ENCODE assay signal across 7 mouse cellular contexts in genomic region chr11:115765103-115765606, GRCm38 (mm10). TPM values are rescaled to one million over a fixed set of nuclear protein-coding genes. Genes with fewer than 3 reads are reported as not detected.
A peak's percentile ranks its signal among the peaks of the same experiment; 100 is the strongest.
DNase-seq lines count a peak whose midpoint lies in the region; ATAC-seq and TF ChIP-seq lines count a peak whose summit lies in the region.

TSS of gene Tmem94 (plus strand) at chr11:115765433.

- H3K36me3 ChIP-seq in embryonic facial prominence, embryonic 10.5 days (replicated peaks), result peaks cover 9% of the 10 kb centered on the region
- no peaks in the 10 kb centered on the region for H3K36me3 ChIP-seq in intestine, postnatal 0 days (ENCODE audit: control insufficient read depth, insufficient read depth)
- no peaks in the 10 kb centered on the region for H3K36me3 ChIP-seq in midbrain, embryonic 12.5 days
- H3K36me3 ChIP-seq in small intestine, adult 2 months (ENCODE audit: control insufficient read depth, insufficient read depth, low read length), result no peaks in the 10 kb centered on the region

- TF ChIP-seq POLR2A in small intestine, adult 2 months (IDR thresholded peaks at IDR 0.05; ENCODE audit: low read depth, low read length), result peak; percentile 81; the same call in 1 of the 2 replicates

- H3K4me1 ChIP-seq in embryonic facial prominence, embryonic 10.5 days, result peaks cover 28% of the 10 kb centered on the region
- no peaks in the 10 kb centered on the region for H3K4me1 ChIP-seq in intestine, postnatal 0 days (replicated peaks; ENCODE audit: control insufficient read depth, insufficient read depth, low read length)
- H3K4me1 ChIP-seq in midbrain, embryonic 12.5 days, result peaks cover 22% of the 10 kb centered on the region
- H3K4me1 ChIP-seq in small intestine, adult 2 months (ENCODE audit: control insufficient read depth, insufficient read depth, insufficient read length, low read length), result no peaks in the 10 kb centered on the region; the same call in 1 of the 2 replicates

- no peaks in the 10 kb centered on the region for H3K27me3 ChIP-seq in embryonic facial prominence, embryonic 10.5 days (replicated peaks; ENCODE audit: low read depth, poor library complexity, severe bottlenecking)
- H3K27me3 ChIP-seq in intestine, postnatal 0 days (replicated peaks; ENCODE audit: control insufficient read depth, insufficient read depth, low read length), result no peaks in the 10 kb centered on the region
- no peaks in the 10 kb centered on the region for H3K27me3 ChIP-seq in midbrain, embryonic 12.5 days
- H3K27me3 ChIP-seq in small intestine, adult 2 months (ENCODE audit: control insufficient read depth, insufficient read depth, low read length), result no peaks in the 10 kb centered on the region

- peak; percentile 62 for TF ChIP-seq CTCF in intestine, postnatal 0 days (IDR thresholded peaks at IDR 0.05; ENCODE audit: low read depth)
- TF ChIP-seq CTCF in small intestine, adult 2 months (IDR thresholded peaks at IDR 0.05; ENCODE audit: extremely low read depth, insufficient read length, insufficient replicate concordance, low read depth, low read length), result peak; percentile 32; the same call in 1 of the 2 replicates

- H3K9ac ChIP-seq in intestine, postnatal 0 days (ENCODE audit: low read depth, low read length), result peak within 1 kb of the TSS; percentile 85
- peak within 1 kb of the TSS; percentile 85 for H3K9ac ChIP-seq in midbrain, embryonic 12.5 days (replicated peaks)

- H3K4me2 ChIP-seq in intestine, postnatal 0 days (replicated peaks; ENCODE audit: low read depth), result peak within 1 kb of the TSS; percentile 86
- peak within 1 kb of the TSS; percentile 66 for H3K4me2 ChIP-seq in midbrain, embryonic 12.5 days (replicated peaks)

- ATAC-seq in intestine, postnatal 0 days, result peak; percentile 95
- peak; percentile 97 for ATAC-seq in midbrain, embryonic 12.5 days (ENCODE audit: low FRiP score, low read depth)

- no peaks in the 10 kb centered on the region for H3K9me3 ChIP-seq in embryonic facial prominence, embryonic 10.5 days
- no peaks in the 10 kb centered on the region for H3K9me3 ChIP-seq in intestine, postnatal 0 days (ENCODE audit: control insufficient read depth)
- no peaks in the 10 kb centered on the region for H3K9me3 ChIP-seq in midbrain, embryonic 12.5 days

- WGBS in embryonic facial prominence, embryonic 10.5 days, result under 1% methylated on average over 32 of the region's 32 CpGs
- under 1% methylated on average over 32 of the region's 32 CpGs for WGBS in intestine, postnatal 0 days
- under 1% methylated on average over 30 of the region's 32 CpGs for WGBS in midbrain, embryonic 12.5 days
- WGBS in small intestine, adult 2 months, result 1% methylated on average over 32 of the region's 32 CpGs

- peak; percentile 97 for DNase-seq in adrenal gland, postnatal 10 days
- peak; percentile 97 for DNase-seq in embryonic facial prominence, embryonic 10.5 days (ENCODE audit: low spot score)
- DNase-seq in gonadal fat pad, adult 2 months (ENCODE audit: low read depth), result peak; percentile 82
- DNase-seq in left cerebral cortex, postnatal 4 days, result peak; percentile 97

- peak within 1 kb of the TSS; percentile 99 for H3K27ac ChIP-seq in embryonic facial prominence, embryonic 10.5 days (replicated peaks)
- H3K27ac ChIP-seq in intestine, postnatal 0 days (ENCODE audit: low read depth, low read length), result peak within 1 kb of the TSS; percentile 71
- H3K27ac ChIP-seq in midbrain, embryonic 12.5 days (replicated peaks), result peak within 1 kb of the TSS; percentile 79
- peak within 1 kb of the TSS; percentile 75 for H3K27ac ChIP-seq in small intestine, adult 2 months (ENCODE audit: insufficient read depth, low read depth, low read length)

- intact Hi-C loops in left cerebral cortex, postnatal 4 days (cut with DNase I), result loop anchor here (5.0 kb wide), 1 partner anchor 47 kb away; the partner anchor contains the start of genes Caskin2 and Tsen54

- peak within 1 kb of the TSS; percentile 88 for H3K4me3 ChIP-seq in embryonic facial prominence, embryonic 10.5 days
- H3K4me3 ChIP-seq in intestine, postnatal 0 days (ENCODE audit: low read depth, low read length), result peak within 1 kb of the TSS; percentile 81
- H3K4me3 ChIP-seq in midbrain, embryonic 12.5 days, result peak within 1 kb of the TSS; percentile 74
- peak within 1 kb of the TSS; percentile 94 for H3K4me3 ChIP-seq in small intestine, adult 2 months (ENCODE audit: low read depth, low read length)

RNA-seq across cellular contexts. Expression of gene Tmem94, which starts in this region (rescaled TPM):
- 10 to 100 TPM; 62.0 to 79.6 TPM for total RNA-seq in adrenal gland, postnatal 10 days (2021)
- polyA plus RNA-seq in embryonic facial prominence, embryonic 10.5 days (2016; fragmentation: Nextera tagmentation; extraction: Ambion mirVana), result 34.6 and 38.9 TPM in 2 replicates
- polyA plus RNA-seq in gonadal fat pad, adult 2 months (2012; rRNA removed), result 63.0 and 103 TPM in 2 replicates
- polyA plus RNA-seq in intestine, postnatal 0 days (2015; fragmentation: Nextera tagmentation; extraction: Ambion mirVana), result 8.2 and 8.6 TPM in 2 replicates
- total RNA-seq in left cerebral cortex, postnatal 4 days (2021), result 10 to 100 TPM; 37.3 to 44.1 TPM
- 42.4 and 47.0 TPM in 2 replicates for polyA plus RNA-seq in midbrain, embryonic 12.5 days (2016; fragmentation: Nextera tagmentation; extraction: Ambion mirVana)
- polyA plus RNA-seq in small intestine, adult 2 months (2012; rRNA removed), result 48.2 and 132 TPM in 2 replicates

Comparison
In these comparisons a context has a peak if more than half of its experiments do, and no peak if none do; other contexts are left out.
1. Peak in every context shown above with its lines: DNase-seq, ATAC-seq, H3K4me3 ChIP-seq and H3K27ac ChIP-seq.